Mouse (Mus musculus) brain, embryonic 14.5 days (tissue): ENCODE measurements around the gene 4921507P07Rik.

Source experiments
- CTCF ChIP-seq: fragments of 200-500 bp; IDR thresholded peaks from 2 replicates; pipeline ENCODE4 v1.5.1; 2012; ENCODE audit warnings: inconsistent platforms, mild to moderate bottlenecking, moderate library complexity, borderline replicate concordance; ENCODE audit not compliant: insufficient read depth, insufficient read length; ENCODE audit errors: extremely low read depth
- POLR2A ChIP-seq: fragments of 200-500 bp; IDR thresholded peaks from 2 replicates; pipeline ENCODE4 v1.6.1; 2012; ENCODE audit warnings: mild to moderate bottlenecking, inconsistent platforms, borderline replicate concordance; ENCODE audit not compliant: poor library complexity, insufficient read depth, insufficient read length, severe bottlenecking; ENCODE audit errors: extremely low read depth

DNA sequence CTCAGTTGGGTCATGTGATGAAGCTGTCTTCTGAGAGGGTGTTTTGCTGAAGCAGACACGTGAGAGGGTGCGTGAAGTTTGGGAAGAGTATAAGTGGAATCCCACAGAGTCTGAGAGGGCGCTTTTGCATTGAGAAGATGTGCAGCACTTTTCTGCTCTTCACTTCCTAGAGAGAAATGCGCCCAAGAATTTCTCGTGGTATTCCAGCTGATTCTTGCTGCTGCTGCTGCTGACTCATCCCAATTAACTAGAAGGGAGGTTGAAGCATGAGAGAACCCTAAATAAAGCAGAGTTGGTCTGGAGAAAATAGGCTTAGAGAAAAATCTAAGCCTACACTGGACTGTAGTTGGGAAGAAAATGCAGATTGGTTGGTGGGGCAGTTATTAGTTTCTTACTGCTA, 47.4 kb downstream of the 4921507P07Rik start:
- no peak for TF ChIP-seq CTCF
- no peak for TF ChIP-seq POLR2A
